Mouse (Mus musculus) cortical plate, adult 2 months (tissue): Measurements from ENCODE around the gene Serpina3m.

Source experiments
- CTCF ChIP-seq: fragments of 200-500 bp; IDR thresholded peaks from 2 replicates; pipeline ENCODE4 v1.5.1; 2011; ENCODE audit warnings: mild to moderate bottlenecking, control low read depth, low read length; ENCODE audit not compliant: insufficient read depth; ENCODE audit errors: extremely low read depth
- POLR2A ChIP-seq: fragments of 200-500 bp; IDR thresholded peaks from 2 replicates; pipeline ENCODE4 v1.6.1; 2011; ENCODE audit warnings: mild to moderate bottlenecking, low read length, control low read depth; ENCODE audit not compliant: insufficient read depth; ENCODE audit errors: extremely low read depth

DNA sequence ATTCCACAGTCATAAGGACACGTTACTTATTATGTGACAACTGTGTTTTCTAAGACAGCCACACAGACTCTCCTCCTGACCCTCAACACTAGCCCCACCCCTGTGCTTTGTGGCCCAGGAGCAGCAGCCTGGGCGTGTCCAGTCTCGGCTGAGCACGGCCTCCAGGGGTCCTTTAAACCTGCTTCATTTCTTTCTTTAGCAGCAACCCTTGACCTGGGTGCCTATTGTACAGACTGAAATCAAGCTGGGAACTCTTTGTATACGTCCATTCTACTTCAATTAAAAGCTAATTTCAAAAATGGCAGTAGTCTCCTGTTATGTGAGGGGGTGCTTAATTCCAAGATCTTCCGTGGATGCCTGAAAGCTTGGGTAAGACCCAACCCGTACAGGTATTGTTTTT lies 94.9 kb downstream of the Serpina3m start:
- TF ChIP-seq CTCF (no peak), POLR2A (no peak)
